Mouse (Mus musculus) MEL (cell line): ENCODE measurements around the gene Ssx2ip. TPM values are rescaled to one million over a fixed set of nuclear protein-coding genes. Genes with fewer than 3 reads are reported as not detected.

Experiments used
- DNase-seq: peaks from one replicate; pipeline ENCODE4 v3.0.0; 2011; ENCODE audit warnings: low read depth, low spot score
- H3K27ac ChIP-seq: 2 replicates; pipeline ENCODE4 v1.5.1; 2012; ENCODE audit warnings: low read depth, mild to moderate bottlenecking, control low read depth, low read length, moderate library complexity; ENCODE audit not compliant: control insufficient read depth
- H3K27me3 ChIP-seq, 2 experiments: fragments of 150-350 bp in 1 of 2; sonication (generic) in 1 of 2; 2 replicates each; pipeline ENCODE4 v1.6.1; 2012; ENCODE audit warnings: low read length in 2 of 2, mild to moderate bottlenecking in 2 of 2, improper control_type of control experiment in 1 of 2, moderate library complexity in 1 of 2; ENCODE audit not compliant: insufficient read depth in 2 of 2, control insufficient read depth in 1 of 2
- H3K36me3 ChIP-seq, 2 experiments: 2 replicates each; pipeline ENCODE4 v1.6.1; 2012 to 2014; ENCODE audit warnings: low read length in 2 of 2, improper control_type of control experiment in 1 of 2, inconsistent platforms in 1 of 2, mild to moderate bottlenecking in 1 of 2; ENCODE audit not compliant: insufficient read depth in 2 of 2, control insufficient read depth in 1 of 2
- H3K4me1 ChIP-seq, 2 experiments: fragments of 150-350 bp in 1 of 2; sonication (generic) in 1 of 2; 2 replicates each; pipeline ENCODE4 v1.6.1; 2012; ENCODE audit warnings: low read length in 2 of 2, improper control_type of control experiment in 1 of 2, mild to moderate bottlenecking in 1 of 2; ENCODE audit not compliant: insufficient read depth in 2 of 2, control insufficient read depth in 1 of 2
- H3K4me3 ChIP-seq, 2 experiments: fragments of 150-350 bp in 1 of 2; sonication (generic) in 1 of 2; 2 replicates each; pipeline ENCODE4 v1.5.1; 2012; ENCODE audit warnings: low read depth in 2 of 2, low read length in 2 of 2, mild to moderate bottlenecking in 2 of 2, moderate library complexity in 2 of 2, control low read depth in 1 of 2, improper control_type of control experiment in 1 of 2; ENCODE audit not compliant: control insufficient read depth in 1 of 2, insufficient read depth in 1 of 2
- H3K79me2 ChIP-seq: 2 replicates; pipeline ENCODE4 v1.6.1; 2012; ENCODE audit warnings: mild to moderate bottlenecking, low read length, moderate library complexity; ENCODE audit not compliant: control insufficient read depth, poor library complexity, insufficient read depth
- H3K9ac ChIP-seq: 2 replicates; pipeline ENCODE4 v1.6.1; 2012; ENCODE audit warnings: low read depth, mild to moderate bottlenecking, control low read depth, low read length, moderate library complexity; ENCODE audit not compliant: control insufficient read depth, poor library complexity, severe bottlenecking
- H3K9me3 ChIP-seq: fragments of 150-350 bp; sonication (generic); replicated peaks from 2 replicates; pipeline ENCODE4 v1.6.1; 2012; ENCODE audit warnings: mild to moderate bottlenecking, low read length, improper control_type of control experiment, moderate library complexity; ENCODE audit not compliant: insufficient read depth
- CHD1 ChIP-seq: IDR thresholded peaks from 2 replicates; pipeline ENCODE4 v1.6.1; 2012; ENCODE audit warnings: low read depth, mild to moderate bottlenecking, inconsistent platforms, low read length, improper control_type of control experiment
- CTCF ChIP-seq, 3 experiments: IDR thresholded peaks in 2 of 3; conservative IDR thresholded peaks in 1 of 3; 2 replicates each; pipeline ENCODE4 v1.5.1; 2011 to 2012; ENCODE audit warnings: low read length in 3 of 3, low read depth in 2 of 3, mild to moderate bottlenecking in 2 of 3, improper control_type of control experiment in 1 of 3, inconsistent platforms in 1 of 3, mixed read lengths in 1 of 3, moderate library complexity in 1 of 3; ENCODE audit not compliant: control insufficient read depth in 1 of 3, insufficient read depth in 1 of 3, poor library complexity in 1 of 3, severe bottlenecking in 1 of 3
- E2F4 ChIP-seq: IDR thresholded peaks from 2 replicates; pipeline ENCODE4 v1.6.1; 2011; ENCODE audit warnings: low read depth, low read length, improper control_type of control experiment, borderline replicate concordance
- EP300 ChIP-seq, 2 experiments: IDR thresholded peaks; 2 replicates each; pipeline ENCODE4 v1.6.1; 2011; ENCODE audit warnings: improper control_type of control experiment in 2 of 2, low read length in 2 of 2, low read depth in 1 of 2, mild to moderate bottlenecking in 1 of 2
- ETS1 ChIP-seq: IDR thresholded peaks from 2 replicates; pipeline ENCODE4 v1.6.1; 2012; ENCODE audit warnings: low read depth, mild to moderate bottlenecking, inconsistent platforms, low read length, improper control_type of control experiment, moderate library complexity
- GABPA ChIP-seq: IDR thresholded peaks from 2 replicates; pipeline ENCODE4 v1.6.1; 2012; ENCODE audit warnings: low read depth, mild to moderate bottlenecking, inconsistent platforms, low read length, improper control_type of control experiment, moderate library complexity
- HCFC1 ChIP-seq: IDR thresholded peaks from 2 replicates; pipeline ENCODE4 v1.6.1; 2012; ENCODE audit warnings: low read depth, mild to moderate bottlenecking, inconsistent platforms, low read length, improper control_type of control experiment, moderate library complexity
- JUND ChIP-seq: IDR thresholded peaks from 2 replicates; pipeline ENCODE4 v1.6.1; 2011; ENCODE audit warnings: low read depth, mild to moderate bottlenecking, improper control_type of control experiment, low read length
- MAFK ChIP-seq: IDR thresholded peaks from 2 replicates; pipeline ENCODE4 v1.6.1; 2011; ENCODE audit warnings: low read depth, mild to moderate bottlenecking, low read length, improper control_type of control experiment, borderline replicate concordance
- MAX ChIP-seq: IDR thresholded peaks from 2 replicates; pipeline ENCODE4 v1.6.1; 2011; ENCODE audit warnings: low read length, improper control_type of control experiment
- MEF2A ChIP-seq: IDR thresholded peaks from 2 replicates; pipeline ENCODE4 v1.6.1; 2014; ENCODE audit warnings: low read depth, mild to moderate bottlenecking, inconsistent platforms, low read length, improper control_type of control experiment; ENCODE audit not compliant: poor library complexity, insufficient replicate concordance, severe bottlenecking; ENCODE audit errors: extremely low read depth
- MXI1 ChIP-seq: IDR thresholded peaks from 2 replicates; pipeline ENCODE4 v1.6.1; 2011; ENCODE audit warnings: mild to moderate bottlenecking, low read depth, low read length, improper control_type of control experiment
- MYB ChIP-seq: IDR thresholded peaks from 2 replicates; pipeline ENCODE4 v1.6.1; 2011; ENCODE audit warnings: mild to moderate bottlenecking, low read depth, low read length, improper control_type of control experiment
- MYC ChIP-seq: IDR thresholded peaks from 2 replicates; pipeline ENCODE4 v1.6.1; 2011; ENCODE audit warnings: low read depth, mild to moderate bottlenecking, low read length, improper control_type of control experiment, moderate library complexity
- NELFE ChIP-seq: IDR thresholded peaks from 2 replicates; pipeline ENCODE4 v1.6.1; 2011; ENCODE audit warnings: low read depth, low read length, improper control_type of control experiment
- NRF1 ChIP-seq: IDR thresholded peaks from 2 replicates; pipeline ENCODE4 v1.6.1; 2014; ENCODE audit warnings: low read depth, mild to moderate bottlenecking, inconsistent platforms, low read length, improper control_type of control experiment, moderate library complexity; ENCODE audit not compliant: poor library complexity, insufficient read depth, severe bottlenecking
- POLR2AphosphoS2 ChIP-seq: IDR thresholded peaks from 2 replicates; pipeline ENCODE4 v1.6.1; 2011; ENCODE audit warnings: low read length, improper control_type of control experiment
- RAD21 ChIP-seq: IDR thresholded peaks from 2 replicates; pipeline ENCODE4 v1.6.1; 2011; ENCODE audit warnings: mild to moderate bottlenecking, low read depth, low read length, improper control_type of control experiment
- RCOR1 ChIP-seq: IDR thresholded peaks from 2 replicates; pipeline ENCODE4 v1.6.1; 2012; ENCODE audit warnings: low read depth, mild to moderate bottlenecking, inconsistent platforms, low read length, improper control_type of control experiment
- SIN3A ChIP-seq: IDR thresholded peaks from 2 replicates; pipeline ENCODE4 v1.6.1; 2012; ENCODE audit warnings: low read length, improper control_type of control experiment, inconsistent platforms
- SMC3 ChIP-seq: IDR thresholded peaks from 2 replicates; pipeline ENCODE4 v1.6.1; 2011; ENCODE audit warnings: low read depth, low read length, improper control_type of control experiment
- TCF12 ChIP-seq: IDR thresholded peaks from 2 replicates; pipeline ENCODE4 v1.6.1; 2014; ENCODE audit warnings: low read depth, mild to moderate bottlenecking, inconsistent platforms, low read length, improper control_type of control experiment, moderate library complexity
- UBTF ChIP-seq: IDR thresholded peaks from 2 replicates; pipeline ENCODE4 v1.6.1; 2012; ENCODE audit warnings: low read depth, mild to moderate bottlenecking, inconsistent platforms, low read length, improper control_type of control experiment, moderate library complexity, borderline replicate concordance; ENCODE audit not compliant: insufficient read depth
- ZC3H11A ChIP-seq: IDR thresholded peaks from 2 replicates; pipeline ENCODE4 v1.6.1; 2012; ENCODE audit warnings: low read depth, mild to moderate bottlenecking, inconsistent platforms, low read length, improper control_type of control experiment
- ZKSCAN1 ChIP-seq: IDR thresholded peaks from 2 replicates; pipeline ENCODE4 v1.6.1; 2012; ENCODE audit warnings: low read depth, mild to moderate bottlenecking, inconsistent platforms, low read length, improper control_type of control experiment, moderate library complexity
- ZNF384 ChIP-seq: IDR thresholded peaks from 2 replicates; pipeline ENCODE4 v1.6.1; 2012; ENCODE audit warnings: low read depth, mild to moderate bottlenecking, inconsistent platforms, low read length, improper control_type of control experiment
- polyA plus RNA-seq, 2 experiments: library from polyadenylated mRNA; stranded (reverse) in 1 of 2; unstranded in 1 of 2; fragments of >175 nt in 1 of 2; fragments of >200 nt in 1 of 2; gene quantifications; 2 replicates each; pipeline versions ENCODE4 v1.2.1 to v1.2.4; 2012; ENCODE audit warnings: low replicate concordance in 2 of 2, low read depth in 1 of 2; ENCODE audit not compliant: insufficient read length in 2 of 2, insufficient read depth in 1 of 2, missing spikeins in 1 of 2
- total RNA-seq: library from RNA; depleted of rRNA; stranded (reverse); fragments of 300-350 nt; gene quantifications from 2 replicates; pipeline ENCODE4 v1.2.3, GENCODE M21; 2012

The Ssx2ip gene
- total and polyA plus RNA-seq, 3 experiments = 52.1 to 270 (median 70.0) TPM

DNA sequence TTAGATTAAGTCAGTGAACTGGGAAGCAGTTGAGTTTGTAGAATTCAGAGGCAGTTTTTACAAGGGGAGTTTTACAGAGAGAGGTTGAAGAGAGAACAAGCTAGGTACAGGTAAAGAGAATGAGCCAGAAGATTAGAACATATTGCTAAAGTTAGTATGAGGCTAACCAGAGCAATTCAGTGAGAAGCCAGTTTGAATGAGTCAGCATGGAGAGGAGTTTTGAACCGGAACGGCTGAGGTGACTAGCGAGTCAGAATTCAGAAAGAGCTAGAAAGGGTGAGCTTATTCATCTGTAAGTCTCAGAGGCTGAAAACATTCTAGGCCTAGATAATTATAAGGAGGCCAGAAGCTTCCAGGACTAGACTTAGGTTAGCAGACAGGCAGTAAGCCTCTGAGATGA lies 70.0 kb downstream of the Ssx2ip start:
- H3K36me3 ChIP-seq = no peaks in the 10 kb centered on the region
- H3K9me3 ChIP-seq = no peaks in the 10 kb centered on the region
- DNase-seq = no peak
- no peaks in the 10 kb centered on the region for H3K79me2 ChIP-seq
- no peaks in the 10 kb centered on the region for H3K4me1 ChIP-seq
- no peak overlapping the region for H3K27ac ChIP-seq
- TF ChIP-seq MEF2A = no peak
- no peak overlapping the region for H3K4me3 ChIP-seq
- no peaks in the 10 kb centered on the region for H3K27me3 ChIP-seq
- no peak overlapping the region for H3K9ac ChIP-seq

DNA sequence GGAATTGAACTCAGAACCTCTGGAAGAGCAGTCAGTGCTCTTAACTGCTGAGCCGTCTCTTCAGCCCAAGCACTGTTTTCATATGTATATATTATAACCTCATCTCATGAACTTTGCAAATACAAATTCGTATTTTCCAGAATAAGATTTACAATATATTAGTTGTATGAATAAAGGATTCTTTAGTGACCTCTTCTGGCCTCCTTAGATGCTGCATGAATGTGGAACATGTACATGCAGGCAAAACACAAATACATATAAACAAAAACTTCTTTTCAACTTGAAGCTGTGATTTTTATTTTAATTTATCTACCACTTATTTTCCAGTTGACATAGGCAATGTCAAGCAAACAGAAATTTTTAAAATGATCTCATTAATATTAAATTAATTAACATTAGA lies 77.6 kb downstream of the Ssx2ip start:
- no peak overlapping the region for H3K9ac ChIP-seq
- no peak overlapping the region for H3K4me3 ChIP-seq

GRCm38 (mm10) chr3:146486464-146486863 lies 82.0 kb downstream of the Ssx2ip start:
- Histone ChIP-seq H3K27ac (no peak overlapping the region), H3K4me3 (no peak overlapping the region)

More for the DNA sequence above, 77.6 kb downstream of the Ssx2ip start:
- no peaks in the 10 kb centered on the region for H3K27me3 ChIP-seq
- no peaks in the 10 kb centered on the region for H3K4me1 ChIP-seq
- H3K36me3 ChIP-seq = no peaks in the 10 kb centered on the region
- no peak for DNase-seq
- no peaks in the 10 kb centered on the region for H3K9me3 ChIP-seq
- H3K79me2 ChIP-seq = no peaks in the 10 kb centered on the region
- no peak overlapping the region for H3K27ac ChIP-seq
- TF ChIP-seq RAD21 (peak; percentile 37), CTCF (IDR thresholded peaks at IDR 0.05 in 2 of 3, conservative IDR thresholded peaks at IDR 0.05 in 1 of 3; ENCODE audit: control insufficient read depth in 1 of 3, insufficient read depth in 1 of 3, low read depth in 2 of 3, low read length in 3 of 3, poor library complexity in 1 of 3, severe bottlenecking in 1 of 3) (peak in 2 of 3 experiments; percentile 5 to 51; a peak in 2 of 6 replicates), SMC3 (peak; percentile 54), E2F4 (no peak), ZC3H11A (peak; percentile 26; the same call in 1 of the 2 replicates), MXI1 (no peak), JUND (no peak), TCF12 (no peak), SIN3A (no peak), RCOR1 (no peak), ETS1 (no peak), EP300 (IDR thresholded peaks at IDR 0.05; ENCODE audit: low read depth in 1 of 2, low read length in 2 of 2) (no peak), HCFC1 (no peak)
- TF ChIP-seq, all 39 proteins: peak for 4

More at GRCm38 (mm10) chr3:146486464-146486863, 82.0 kb downstream of the Ssx2ip start:
- DNase-seq = no peak
- TF ChIP-seq SIN3A = no peak
- no peak for TF ChIP-seq CHD1
- TF ChIP-seq ZC3H11A = no peak
- no peak for TF ChIP-seq TCF12
- no peak for TF ChIP-seq POLR2AphosphoS2
- TF ChIP-seq ZKSCAN1 = no peak
- TF ChIP-seq SMC3 = 0 out of 2 replicates have a peak, but pooled peaks have one; percentile 9
- TF ChIP-seq MYB = no peak
- no peak for TF ChIP-seq GABPA
- no peak for TF ChIP-seq MAX
- no peak for TF ChIP-seq JUND
- no peak for TF ChIP-seq NRF1
- no peak for TF ChIP-seq ZNF384
- no peak for TF ChIP-seq RCOR1
- TF ChIP-seq MAFK = no peak
- no peak for TF ChIP-seq MXI1
- peak; percentile 14 to 34 (median 22); a peak in 5 of 6 replicates for TF ChIP-seq CTCF (IDR thresholded peaks at IDR 0.05 in 2 of 3, conservative IDR thresholded peaks at IDR 0.05 in 1 of 3; ENCODE audit: control insufficient read depth in 1 of 3, insufficient read depth in 1 of 3, low read depth in 2 of 3, low read length in 3 of 3, poor library complexity in 1 of 3, severe bottlenecking in 1 of 3)
- peak; percentile 32 for TF ChIP-seq RAD21
- TF ChIP-seq NELFE = no peak
- no peak for TF ChIP-seq UBTF
- no peak for TF ChIP-seq MYC
- H3K9me3 ChIP-seq = no peaks in the 10 kb centered on the region
- H3K79me2 ChIP-seq = no peaks in the 10 kb centered on the region
- H3K9ac ChIP-seq = no peak overlapping the region
- peaks cover 0 to 3% of the 10 kb centered on the region in 2 experiments; a peak in 3 of 4 replicates for H3K4me1 ChIP-seq
- H3K36me3 ChIP-seq = no peaks in the 10 kb centered on the region
- no peaks in the 10 kb centered on the region for H3K27me3 ChIP-seq
